Mouse (Mus musculus) ES-Bruce4 (cell line): ENCODE measurements around the gene 4933428G20Rik. TPM values are rescaled to one million over a fixed set of nuclear protein-coding genes. Genes with fewer than 3 reads are reported as not detected.

Experiments
- H3K27ac ChIP-seq: 2 replicates; pipeline ENCODE4 v1.5.1; 2012; ENCODE audit warnings: low read length, inconsistent platforms; ENCODE audit not compliant: insufficient read depth
- H3K27me3 ChIP-seq: 2 replicates; pipeline ENCODE4 v1.6.1; 2012; ENCODE audit warnings: mild to moderate bottlenecking, low read length, inconsistent platforms; ENCODE audit not compliant: control insufficient read depth, poor library complexity, insufficient read depth, severe bottlenecking
- H3K36me3 ChIP-seq: 2 replicates; pipeline ENCODE4 v1.6.1; 2012; ENCODE audit warnings: inconsistent platforms, mild to moderate bottlenecking, low read length, moderate library complexity; ENCODE audit not compliant: control insufficient read depth, poor library complexity, insufficient read depth, severe bottlenecking
- H3K4me1 ChIP-seq: one replicate; pipeline ENCODE4 v1.8.1; 2011; ENCODE audit warnings: low read length; ENCODE audit not compliant: control insufficient read depth, insufficient read depth
- H3K4me3 ChIP-seq: 2 replicates; pipeline ENCODE4 v1.5.1; 2011; ENCODE audit warnings: low read depth, mild to moderate bottlenecking, low read length
- H3K9ac ChIP-seq: 2 replicates; pipeline ENCODE4 v1.6.1; 2012; ENCODE audit warnings: low read depth, mild to moderate bottlenecking, inconsistent platforms; ENCODE audit not compliant: poor library complexity, severe bottlenecking
- H3K9me3 ChIP-seq: replicated peaks from 2 replicates; pipeline ENCODE4 v1.6.1; 2012; ENCODE audit warnings: mild to moderate bottlenecking, low read length, inconsistent platforms; ENCODE audit not compliant: control insufficient read depth, poor library complexity, insufficient read depth, severe bottlenecking
- CTCF ChIP-seq: IDR thresholded peaks from one replicate; pipeline ENCODE4 v1.8.1; 2011; ENCODE audit warnings: low read depth, low read length
- EP300 ChIP-seq: IDR thresholded peaks from 2 replicates; pipeline ENCODE4 v1.6.1; 2011; ENCODE audit warnings: low read depth, low read length; ENCODE audit not compliant: insufficient read depth
- POLR2A ChIP-seq: IDR thresholded peaks from one replicate; pipeline ENCODE4 v1.8.1; 2011; ENCODE audit warnings: low read length; ENCODE audit not compliant: insufficient read depth
- polyA plus RNA-seq: library from polyadenylated mRNA; stranded (reverse); fragments of >200 nt; gene quantifications from 2 replicates; pipeline ENCODE4 v1.2.4, GENCODE M21; 2011; ENCODE audit warnings: low read depth; ENCODE audit not compliant: missing spikeins, insufficient read depth, insufficient read length

Gene 4933428G20Rik
- polyA plus RNA-seq, 1 experiment = not detected

DNA sequence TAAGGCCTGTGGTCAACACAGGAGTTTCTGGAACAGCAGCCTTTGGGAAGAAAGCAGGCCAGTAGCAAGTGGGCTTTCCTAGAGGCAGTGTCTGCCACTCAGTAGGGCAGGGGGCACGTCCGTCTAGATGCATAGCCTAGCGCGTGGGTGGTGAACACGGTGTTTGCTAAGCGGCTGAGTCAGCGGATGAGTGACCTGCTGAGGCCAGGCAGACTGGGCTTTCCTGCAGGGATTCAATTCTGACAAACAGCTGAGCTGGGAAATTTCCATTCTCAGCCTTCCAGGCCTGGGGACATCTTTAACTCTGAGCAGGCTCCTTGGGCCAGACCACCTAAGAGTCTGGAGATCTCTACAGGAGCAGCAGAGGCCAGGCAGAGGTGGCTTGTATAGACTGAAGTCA lies 22.7 kb downstream of the 4933428G20Rik start:
- Histone ChIP-seq H3K9me3 (no peaks in the 10 kb centered on the region), H3K9ac (no peak overlapping the region), H3K27me3 (no peaks in the 10 kb centered on the region), H3K36me3 (peaks cover 35% of the 10 kb centered on the region), H3K4me3 (no peak overlapping the region), H3K4me1 (no peaks in the 10 kb centered on the region), H3K27ac (no peak overlapping the region)
- no peak for TF ChIP-seq CTCF
- TF ChIP-seq POLR2A = no peak
- TF ChIP-seq EP300 = no peak

DNA sequence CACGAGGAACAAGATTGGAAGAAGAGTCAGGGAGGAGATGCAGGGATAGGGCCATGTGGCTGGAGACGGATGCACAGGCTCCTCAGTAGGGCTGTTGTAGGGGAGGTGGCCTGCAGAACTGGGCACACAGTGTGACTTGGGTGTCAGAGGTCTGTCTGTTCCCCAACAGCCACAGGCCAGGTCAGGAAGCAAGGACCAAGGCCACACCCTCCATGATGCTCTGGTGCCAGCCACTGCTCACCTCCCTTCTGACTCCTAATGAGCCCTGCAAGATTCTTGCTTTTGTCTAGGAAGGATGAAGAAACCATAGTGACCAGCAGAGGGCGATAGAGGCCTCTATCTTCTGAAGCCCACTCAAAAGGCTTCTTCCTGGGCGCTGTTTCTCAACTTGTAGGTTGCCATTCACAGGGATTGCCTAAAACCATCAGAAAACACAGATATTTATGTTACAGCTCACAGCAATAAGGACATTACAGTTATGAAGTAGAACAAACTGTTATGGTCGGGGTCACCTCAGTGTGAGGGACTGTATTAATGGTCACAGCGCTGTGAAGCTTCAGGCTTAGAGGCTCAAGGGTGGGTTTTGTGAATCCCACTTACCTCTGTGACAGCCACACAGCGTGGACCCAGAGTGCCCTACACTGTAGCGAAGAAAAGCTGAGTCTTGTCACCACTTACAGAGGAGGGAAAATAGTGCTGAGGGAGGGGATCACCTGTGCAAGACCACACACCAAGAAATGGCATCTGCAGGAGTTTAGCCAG lies 23.6 kb downstream of the 4933428G20Rik start:
- Histone ChIP-seq H3K4me3 (no peak overlapping the region), H3K27ac (no peak overlapping the region), H3K9me3 (no peaks in the 10 kb centered on the region), H3K4me1 (no peaks in the 10 kb centered on the region), H3K27me3 (no peaks in the 10 kb centered on the region), H3K36me3 (peaks cover 28% of the 10 kb centered on the region), H3K9ac (no peak overlapping the region)
- peak; percentile 18 for TF ChIP-seq CTCF
- TF ChIP-seq EP300 = no peak

DNA sequence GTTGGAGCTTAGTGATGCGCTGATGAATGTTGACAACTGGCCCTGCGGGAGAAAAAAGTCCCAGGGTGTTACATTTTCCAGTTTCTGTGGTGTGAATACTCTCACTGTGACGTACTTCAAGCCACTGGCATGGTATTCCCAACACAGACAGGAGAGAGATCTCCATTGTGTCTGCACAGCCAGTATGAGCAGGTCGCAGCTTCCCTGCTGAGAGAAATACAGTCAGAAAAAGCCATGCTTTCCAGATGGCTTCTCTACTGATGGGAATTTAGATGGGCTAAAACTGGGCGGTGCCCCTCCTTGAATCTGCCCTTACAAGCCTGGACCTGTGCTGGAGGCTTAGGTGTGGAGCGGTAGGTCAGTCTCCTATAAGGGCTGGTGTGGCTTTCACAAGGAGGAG lies 28.9 kb downstream of the 4933428G20Rik start:
- Histone ChIP-seq H3K4me3 (no peak overlapping the region), H3K4me1 (peaks cover 5% of the 10 kb centered on the region), H3K9ac (no peak overlapping the region), H3K27ac (peak overlapping the region; percentile 43), H3K27me3 (no peaks in the 10 kb centered on the region), H3K36me3 (peaks cover 23% of the 10 kb centered on the region), H3K9me3 (no peaks in the 10 kb centered on the region)
- peak; percentile 77 for TF ChIP-seq EP300
- no peak for TF ChIP-seq POLR2A

DNA sequence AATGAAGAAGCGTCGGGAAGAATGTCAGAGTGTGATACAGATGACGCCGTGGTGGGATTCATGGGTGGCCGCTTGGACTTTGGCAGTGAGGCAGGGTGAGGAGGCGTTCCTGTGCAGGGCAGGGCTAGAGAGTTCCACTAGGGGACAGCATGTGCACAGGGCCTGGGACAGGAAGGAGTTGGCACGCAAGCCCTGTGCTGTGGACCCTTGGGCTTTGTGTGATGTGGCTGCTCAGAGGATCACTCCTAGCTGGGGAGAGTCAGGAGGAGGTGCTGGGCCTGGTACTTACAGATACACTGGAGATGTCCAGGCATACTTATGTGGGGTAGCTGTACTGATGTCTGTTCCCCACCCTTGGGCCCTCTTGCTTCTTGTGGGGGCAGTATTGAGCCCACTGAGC lies 30.3 kb downstream of the 4933428G20Rik start:
- Histone ChIP-seq H3K9me3 (no peaks in the 10 kb centered on the region), H3K4me1 (peaks cover 5% of the 10 kb centered on the region), H3K27me3 (no peaks in the 10 kb centered on the region), H3K36me3 (peaks cover 24% of the 10 kb centered on the region), H3K4me3 (no peak overlapping the region), H3K9ac (no peak overlapping the region), H3K27ac (no peak overlapping the region)
- TF ChIP-seq EP300 (no peak), CTCF (no peak), POLR2A (no peak)

DNA sequence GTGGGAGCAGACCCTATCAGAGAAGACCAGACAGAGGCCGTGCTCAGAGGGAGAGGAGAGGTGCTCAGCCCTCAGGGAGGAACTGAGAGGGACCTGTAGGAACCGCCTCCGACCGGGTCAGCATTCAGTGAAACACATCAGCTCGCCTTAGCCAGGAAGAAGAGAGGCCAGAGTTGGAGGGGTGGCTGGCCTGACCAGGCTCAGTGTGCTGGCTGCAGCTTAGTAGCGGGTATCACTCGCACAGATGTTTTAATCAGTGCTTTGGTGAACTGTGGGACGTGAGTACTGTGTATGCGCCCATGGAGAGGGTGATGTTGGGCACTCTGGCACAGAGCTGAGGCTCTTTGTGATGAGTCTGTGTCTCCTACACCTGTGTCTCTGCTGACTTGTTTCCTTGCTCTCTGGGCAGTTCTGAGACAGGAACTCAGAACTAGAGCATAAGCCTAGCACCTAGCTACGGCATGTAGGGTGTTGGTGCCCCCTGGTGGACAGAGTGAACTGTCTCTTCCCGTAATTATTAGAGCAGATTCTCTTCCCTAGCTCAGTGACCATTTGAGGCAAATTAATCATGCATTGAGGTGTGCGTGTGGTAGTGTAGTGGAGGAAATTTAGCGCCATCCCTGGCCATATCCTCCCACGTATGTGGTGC lies 31.4 kb downstream of the 4933428G20Rik start:
- H3K4me3 ChIP-seq = no peak overlapping the region
- H3K9ac ChIP-seq = no peak overlapping the region
- H3K9me3 ChIP-seq = no peaks in the 10 kb centered on the region
- TF ChIP-seq POLR2A = no peak
- peak; percentile 91 for TF ChIP-seq CTCF
- 0 out of 2 replicates have a peak, but pooled peaks have one; percentile 25 for TF ChIP-seq EP300
- peak overlapping the region; percentile 40 for H3K27ac ChIP-seq
- peaks cover 5% of the 10 kb centered on the region for H3K4me1 ChIP-seq
- no peaks in the 10 kb centered on the region for H3K27me3 ChIP-seq
- H3K36me3 ChIP-seq = peaks cover 25% of the 10 kb centered on the region

DNA sequence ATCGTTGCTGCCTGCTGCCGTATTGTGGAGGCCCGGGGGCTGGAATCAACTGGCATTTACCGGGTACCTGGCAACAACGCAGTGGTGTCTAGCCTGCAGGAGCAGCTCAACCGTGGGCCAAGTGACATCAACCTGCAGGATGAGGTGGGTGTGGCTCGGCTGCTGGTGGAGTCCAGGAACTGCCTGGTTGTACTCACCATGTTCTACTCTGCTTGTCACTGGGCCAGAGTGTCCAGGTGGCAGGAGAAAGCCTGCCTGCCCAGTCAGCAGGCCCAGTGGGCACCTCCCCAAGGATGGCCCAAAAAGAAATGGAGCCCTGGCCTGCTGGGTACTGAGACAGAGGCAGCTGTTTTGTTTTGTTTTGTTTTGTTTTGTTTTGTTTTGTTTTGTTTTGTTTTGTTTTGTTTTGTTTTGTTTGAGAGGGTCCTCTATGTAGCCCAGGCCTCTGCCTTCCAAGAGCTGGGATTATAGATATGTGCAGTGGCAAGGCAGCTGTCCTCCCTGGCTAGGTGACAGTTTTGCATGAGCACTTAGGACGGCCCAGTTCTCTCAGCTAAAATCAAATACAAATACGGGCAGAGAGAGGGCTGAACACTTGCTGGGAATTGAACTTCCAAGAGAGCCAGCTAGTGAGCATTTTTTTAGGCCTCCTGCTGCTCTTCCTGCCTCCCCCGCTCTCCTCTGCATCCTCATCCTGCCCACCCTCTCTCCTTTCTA lies 33.5 kb downstream of the 4933428G20Rik start:
- Histone ChIP-seq H3K27ac (no peak overlapping the region), H3K36me3 (peaks cover 27% of the 10 kb centered on the region)
- TF ChIP-seq EP300 (no peak), CTCF (no peak), POLR2A (no peak)

More for the DNA sequence above, 33.5 kb downstream of the 4933428G20Rik start:
- no peak overlapping the region for H3K4me3 ChIP-seq
- peaks cover 5% of the 10 kb centered on the region for H3K4me1 ChIP-seq
- H3K9ac ChIP-seq = no peak overlapping the region
- no peaks in the 10 kb centered on the region for H3K27me3 ChIP-seq
- no peaks in the 10 kb centered on the region for H3K9me3 ChIP-seq
